Mouse (Mus musculus) megakaryocyte, embryonic 14.5 days (primary cell): ENCODE data around the gene Dnm1.

Experiments used
- FLI1 ChIP-seq: IDR thresholded peaks from 2 replicates; pipeline ENCODE4 v1.6.1; 2012; ENCODE audit warnings: low read length, inconsistent platforms, mixed read lengths
- GATA1 ChIP-seq: IDR thresholded peaks from 3 replicates; pipeline ENCODE4 v1.6.1; 2012; ENCODE audit warnings: mixed read lengths, low read length, inconsistent platforms, borderline replicate concordance

DNA sequence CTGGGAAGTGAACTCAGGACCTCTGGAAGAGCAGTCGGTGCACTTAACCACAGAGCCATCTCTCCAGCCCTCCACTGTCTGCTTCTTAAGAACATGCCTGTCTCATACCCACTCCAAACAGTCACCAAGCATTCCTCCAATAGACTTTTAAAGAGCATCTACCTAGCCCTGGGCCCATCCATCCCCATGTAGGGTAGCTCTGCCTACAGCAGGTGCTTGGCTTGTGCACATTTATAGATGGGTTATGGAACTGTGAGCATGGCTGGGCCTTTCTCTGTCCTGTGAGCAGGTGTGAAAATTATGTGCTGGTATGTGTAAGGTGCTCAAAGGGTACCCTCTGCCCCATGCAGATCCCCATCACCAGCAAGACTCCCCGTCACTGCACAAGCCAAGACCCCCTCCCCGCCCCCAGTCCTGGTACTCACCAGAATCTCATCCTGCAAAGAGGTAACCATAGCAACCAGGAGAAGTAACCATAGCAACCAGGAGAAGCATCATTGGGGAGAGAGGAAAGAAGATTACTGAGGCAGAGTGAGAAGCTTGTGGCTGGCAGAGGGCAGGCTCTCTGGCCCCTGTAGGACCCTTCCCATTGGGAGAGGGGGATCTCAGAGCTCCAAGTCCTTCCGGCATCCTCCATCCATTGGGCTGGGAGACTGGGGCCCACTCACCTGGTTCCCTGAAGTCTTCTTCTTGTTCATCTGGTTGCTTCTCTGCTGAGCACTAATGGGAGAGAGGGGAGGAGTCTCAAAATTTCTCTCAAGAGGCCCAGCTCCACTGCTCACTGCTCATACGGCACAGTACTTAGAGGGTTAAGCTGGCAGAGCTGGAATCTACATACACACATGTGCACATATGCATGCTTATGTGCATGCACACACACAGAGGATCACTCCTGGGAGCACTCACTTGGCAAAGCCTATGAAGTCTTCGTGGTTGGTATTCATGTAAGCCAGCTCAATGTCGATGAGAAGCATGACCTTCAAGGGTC, 30.1 kb downstream of the Dnm1 start:
- TF ChIP-seq FLI1 (no peak), GATA1 (no peak)
